Mouse (Mus musculus) heart, embryonic 16.5 days (tissue): Measurements from ENCODE around the gene Lgr5. TPM values are rescaled to one million over a fixed set of nuclear protein-coding genes. Genes with fewer than 3 reads are reported as not detected.

Experiments used
- ATAC-seq: fragments of 200-750 bp; cut with Nextera tagmentation; replicated peaks from 2 replicates; pipeline ENCODE4 v1.8.0; 2017; ENCODE audit warnings: moderate number of reproducible peaks; ENCODE audit not compliant: insufficient read depth, low FRiP score; ENCODE audit errors: extremely low read depth
- H3K27ac ChIP-seq: fragments of 300-500 bp; sonication (generic); 2 replicates; pipeline ENCODE4 v1.5.1; 2014; ENCODE audit warnings: mild to moderate bottlenecking, low read length, control low read depth, moderate library complexity
- H3K27me3 ChIP-seq: fragments of 300-500 bp; sonication (generic); 2 replicates; pipeline ENCODE4 v1.6.1; 2014; ENCODE audit warnings: low read length, mixed read lengths; ENCODE audit not compliant: control insufficient read depth, insufficient read depth
- H3K36me3 ChIP-seq: fragments of 300-500 bp; sonication (generic); 2 replicates; pipeline ENCODE4 v1.6.1; 2014; ENCODE audit not compliant: control insufficient read depth, insufficient read depth
- H3K4me1 ChIP-seq: fragments of 300-500 bp; sonication (generic); 2 replicates; pipeline ENCODE4 v1.6.1; 2014; ENCODE audit warnings: low read length, mixed read lengths; ENCODE audit not compliant: control insufficient read depth, insufficient read depth
- H3K4me2 ChIP-seq: fragments of 300-500 bp; sonication (generic); 2 replicates; pipeline ENCODE4 v1.6.1; 2014; ENCODE audit warnings: low read depth, mild to moderate bottlenecking, control low read depth, low read length
- H3K4me3 ChIP-seq: fragments of 300-500 bp; sonication (generic); 2 replicates; pipeline ENCODE4 v1.5.1; 2014; ENCODE audit warnings: mild to moderate bottlenecking, control low read depth, low read length
- H3K9ac ChIP-seq: fragments of 300-500 bp; sonication (generic); 2 replicates; pipeline ENCODE4 v1.6.1; 2014; ENCODE audit warnings: low read length, control low read depth
- H3K9me3 ChIP-seq: fragments of 300-500 bp; sonication (generic); replicated peaks from 2 replicates; pipeline ENCODE4 v1.6.1; 2016; ENCODE audit warnings: low read length; ENCODE audit not compliant: control insufficient read depth
- WGBS: fragments of 180-500 bp; shearing (Covaris S2); extraction: QIAGEN DNeasy Blood & Tissue Kit; methylation state at CpG from one replicate; pipeline ENCODE4 v1.1.7; 2014; 5-methylcytosine and 5-hydroxymethylcytosine counted together
- polyA plus RNA-seq: library from polyadenylated mRNA; unstranded; fragments of >200 nt; fragmentation: Nextera tagmentation; extraction: Ambion mirVana; gene quantifications from 2 replicates; pipeline ENCODE4 v1.2.1, GENCODE M21; 2015

Lgr5 gene
- polyA plus RNA-seq, 1 experiment from 2014 or later = 0.53 TPM

GRCm38 (mm10) chr10:115521081-115521451, 66.5 kb downstream of the Lgr5 start:
- H3K27me3 ChIP-seq = no peaks in the 10 kb centered on the region
- H3K4me3 ChIP-seq = no peak overlapping the region
- no peak overlapping the region for H3K27ac ChIP-seq
- no peaks in the 10 kb centered on the region for H3K9me3 ChIP-seq
- 49% methylated on average over 4 of the region's 4 CpGs for WGBS
- no peaks in the 10 kb centered on the region for H3K36me3 ChIP-seq
- no peak overlapping the region for H3K9ac ChIP-seq
- H3K4me2 ChIP-seq = no peak overlapping the region
- no peaks in the 10 kb centered on the region for H3K4me1 ChIP-seq
- ATAC-seq = no peak

DNA sequence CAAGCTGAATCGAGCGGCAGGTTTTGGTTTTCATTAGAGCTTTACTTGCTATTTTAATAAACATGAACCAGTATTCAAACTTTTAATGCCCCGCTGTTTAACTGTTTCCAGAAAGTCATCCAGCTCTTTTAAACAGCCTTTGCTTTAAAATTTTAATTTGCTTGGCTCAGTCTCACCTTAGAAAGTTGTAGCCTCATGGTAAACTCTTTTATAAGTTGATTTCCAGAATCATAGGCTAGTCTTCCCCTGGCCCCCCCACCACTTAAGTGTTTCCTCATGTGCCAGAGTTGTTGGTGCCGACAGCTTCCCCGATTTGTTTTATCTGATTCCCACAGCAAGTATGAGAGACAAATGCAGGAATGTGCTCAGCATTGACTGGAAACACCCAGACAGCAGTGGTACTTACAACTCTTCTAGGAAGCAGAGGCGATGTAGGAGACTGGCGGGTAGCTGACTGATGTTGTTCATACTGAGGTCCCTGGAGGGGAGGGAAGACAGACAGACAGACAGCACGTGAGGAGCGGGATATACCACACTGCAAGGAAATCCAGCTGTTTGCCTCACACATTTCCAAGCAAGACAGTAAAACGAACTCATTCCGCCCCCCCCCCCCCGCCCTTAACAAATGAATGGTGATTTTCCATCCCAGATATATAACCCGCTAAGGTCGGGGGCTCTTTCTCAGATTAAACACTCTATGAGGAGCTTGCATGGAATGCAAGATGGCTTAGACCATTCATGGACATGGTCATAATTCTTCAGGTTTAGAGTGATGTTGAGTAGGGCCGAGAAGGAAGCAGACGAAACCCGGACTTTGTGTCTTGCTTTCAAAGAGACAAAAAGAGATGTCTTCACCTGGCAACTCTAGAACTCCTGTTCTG, 67.1 kb downstream of the Lgr5 start:
- ATAC-seq = no peak
- no peaks in the 10 kb centered on the region for H3K4me1 ChIP-seq

GRCm38 (mm10) chr10:115518845-115519244, 68.7 kb downstream of the Lgr5 start:
- Histone ChIP-seq H3K36me3 (no peaks in the 10 kb centered on the region), H3K4me2 (no peak overlapping the region), H3K4me3 (no peak overlapping the region), H3K9ac (no peak overlapping the region), H3K9me3 (no peaks in the 10 kb centered on the region), H3K27me3 (no peaks in the 10 kb centered on the region), H3K27ac (no peak overlapping the region), H3K4me1 (no peaks in the 10 kb centered on the region)
- no peak for ATAC-seq
- WGBS = 94% methylated on average over 3 of the region's 3 CpGs

More for the DNA sequence above, 67.1 kb downstream of the Lgr5 start:
- no peaks in the 10 kb centered on the region for H3K36me3 ChIP-seq
- H3K4me3 ChIP-seq = no peak overlapping the region
- no peak overlapping the region for H3K9ac ChIP-seq
- WGBS = 61% methylated on average over 17 of the region's 17 CpGs
- H3K9me3 ChIP-seq = no peaks in the 10 kb centered on the region
- no peak overlapping the region for H3K4me2 ChIP-seq
- H3K27ac ChIP-seq = no peak overlapping the region
- no peaks in the 10 kb centered on the region for H3K27me3 ChIP-seq

GRCm38 (mm10) chr10:115515503-115515902, 72.1 kb downstream of the Lgr5 start:
- 76% methylated on average over 7 of the region's 7 CpGs for WGBS

DNA sequence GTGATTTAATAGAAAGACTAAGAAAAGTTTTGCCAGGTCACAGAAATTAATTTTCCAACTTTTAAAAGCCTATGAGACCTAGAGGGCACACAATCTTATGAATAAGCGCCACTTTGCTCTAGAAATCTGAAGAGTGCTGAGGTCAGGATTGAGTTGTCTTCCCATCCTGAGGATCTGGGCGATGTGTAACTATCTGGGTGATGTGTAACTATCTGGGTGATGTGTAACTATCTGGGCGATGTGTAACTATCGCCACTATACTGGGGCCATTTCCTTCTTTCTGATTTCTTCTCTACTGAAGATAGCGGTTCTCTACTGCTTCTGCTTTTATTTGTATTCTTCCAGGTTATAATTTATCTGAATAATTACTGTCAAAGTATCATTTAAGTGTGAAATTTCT, 76.6 kb downstream of the Lgr5 start:
- Histone ChIP-seq H3K27ac (no peak overlapping the region), H3K9me3 (no peaks in the 10 kb centered on the region), H3K4me2 (no peak overlapping the region), H3K36me3 (no peaks in the 10 kb centered on the region), H3K9ac (no peak overlapping the region), H3K27me3 (no peaks in the 10 kb centered on the region), H3K4me3 (no peak overlapping the region), H3K4me1 (no peaks in the 10 kb centered on the region)
- 88% methylated on average over 5 of the region's 5 CpGs for WGBS
- ATAC-seq = no peak

More at GRCm38 (mm10) chr10:115515503-115515902, 72.1 kb downstream of the Lgr5 start:
- no peaks in the 10 kb centered on the region for H3K27me3 ChIP-seq
- H3K9me3 ChIP-seq = no peaks in the 10 kb centered on the region
- no peaks in the 10 kb centered on the region for H3K4me1 ChIP-seq
- H3K4me3 ChIP-seq = no peak overlapping the region
- H3K4me2 ChIP-seq = no peak overlapping the region
- no peak overlapping the region for H3K9ac ChIP-seq
- no peaks in the 10 kb centered on the region for H3K36me3 ChIP-seq
- no peak overlapping the region for H3K27ac ChIP-seq
- no peak for ATAC-seq

- H3K9ac ChIP-seq = no peak overlapping the region
- no peaks in the 10 kb centered on the region for H3K4me1 ChIP-seq
- H3K36me3 ChIP-seq = no peaks in the 10 kb centered on the region
- no peaks in the 10 kb centered on the region for H3K9me3 ChIP-seq
- ATAC-seq = no peak
- H3K27ac ChIP-seq = no peak overlapping the region
- WGBS = 78% methylated on average over 16 of the region's 16 CpGs
- no peak overlapping the region for H3K4me3 ChIP-seq
- H3K4me2 ChIP-seq = no peak overlapping the region
- H3K27me3 ChIP-seq = no peaks in the 10 kb centered on the region
These were observed 81.8 kb downstream of the Lgr5 start for GRCm38 (mm10) chr10:115505631-115506239.

GRCm38 (mm10) chr10:115505155-115505554, 82.4 kb downstream of the Lgr5 start:
- H3K27ac ChIP-seq = no peak overlapping the region
- H3K9ac ChIP-seq = no peak overlapping the region
- no peak overlapping the region for H3K4me3 ChIP-seq
- no peaks in the 10 kb centered on the region for H3K27me3 ChIP-seq
- H3K9me3 ChIP-seq = no peaks in the 10 kb centered on the region
- 85% methylated on average over 10 of the region's 10 CpGs for WGBS
- H3K4me1 ChIP-seq = no peaks in the 10 kb centered on the region
- no peak for ATAC-seq
- H3K36me3 ChIP-seq = no peaks in the 10 kb centered on the region
- H3K4me2 ChIP-seq = no peak overlapping the region

GRCm38 (mm10) chr10:115493778-115494141, 93.8 kb downstream of the Lgr5 start:
- Histone ChIP-seq H3K4me3 (no peak overlapping the region), H3K27ac (no peak overlapping the region)
- WGBS = 6% methylated on average over 7 of the region's 7 CpGs

More at GRCm38 (mm10) chr10:115493778-115494141, 93.8 kb downstream of the Lgr5 start:
- Histone ChIP-seq H3K4me2 (0 out of 2 replicates have a peak overlapping the region, but pooled peaks have one; percentile 5), H3K36me3 (no peaks in the 10 kb centered on the region), H3K9ac (no peak overlapping the region), H3K27me3 (no peaks in the 10 kb centered on the region), H3K9me3 (no peaks in the 10 kb centered on the region), H3K4me1 (peaks cover 2% of the 10 kb centered on the region; the same call in 1 of the 2 replicates)
- no peak for ATAC-seq
